Mouse (Mus musculus) limb, embryonic 15.5 days (tissue): Measurements from ENCODE around the gene Kcnj2. TPM values are rescaled to one million over a fixed set of nuclear protein-coding genes. Genes with fewer than 3 reads are reported as not detected.

ENCODE experiments used
- ATAC-seq: fragments of 200-750 bp; cut with Nextera tagmentation; 2 replicates; pipeline ENCODE4 v1.8.0; 2017; ENCODE audit warnings: low read depth, moderate TSS enrichment; ENCODE audit not compliant: insufficient number of reproducible peaks, low FRiP score, low TSS enrichment
- H3K27ac ChIP-seq: fragments of 300-500 bp; sonication (generic); 2 replicates; pipeline ENCODE4 v1.5.1; 2015; ENCODE audit warnings: moderate library complexity, mild to moderate bottlenecking, inconsistent platforms
- H3K27me3 ChIP-seq: fragments of 300-500 bp; sonication (generic); 2 replicates; pipeline ENCODE4 v1.6.1; 2015; ENCODE audit warnings: inconsistent platforms
- H3K36me3 ChIP-seq: fragments of 300-500 bp; sonication (generic); 2 replicates; pipeline ENCODE4 v1.6.1; 2015; ENCODE audit warnings: inconsistent platforms
- H3K4me1 ChIP-seq: fragments of 300-500 bp; sonication (generic); 2 replicates; pipeline ENCODE4 v1.6.1; 2015; ENCODE audit warnings: inconsistent platforms
- H3K4me2 ChIP-seq: fragments of 300-500 bp; sonication (generic); 2 replicates; pipeline ENCODE4 v1.6.1; 2015; ENCODE audit warnings: mild to moderate bottlenecking, inconsistent platforms
- H3K4me3 ChIP-seq: fragments of 300-500 bp; sonication (generic); 2 replicates; pipeline ENCODE4 v1.5.1; 2015; ENCODE audit warnings: mild to moderate bottlenecking, inconsistent platforms
- H3K9ac ChIP-seq: fragments of 300-500 bp; sonication (generic); 2 replicates; pipeline ENCODE4 v1.6.1; 2015; ENCODE audit warnings: inconsistent platforms
- H3K9me3 ChIP-seq: fragments of 300-500 bp; sonication (generic); 2 replicates; pipeline ENCODE4 v1.6.1; 2016; ENCODE audit warnings: inconsistent platforms
- WGBS: fragments of 180-500 bp; shearing (Covaris S2); methylation state at CpG from one replicate; pipeline ENCODE4 v1.1.7; 2015; 5-methylcytosine and 5-hydroxymethylcytosine counted together
- polyA plus RNA-seq: library from polyadenylated mRNA; unstranded; fragments of >200 nt; fragmentation: Nextera tagmentation; extraction: Ambion mirVana; gene quantifications from 2 replicates; pipeline ENCODE4 v1.2.1, GENCODE M21; 2015

Kcnj2 gene
- polyA plus RNA-seq, 1 experiment from 2014 or later = 2.0 TPM

GRCm38 (mm10) chr11:111096612-111097011, 30.6 kb downstream of the Kcnj2 start:
- Histone ChIP-seq H3K36me3 (no peaks in the 10 kb centered on the region), H3K27ac (no peak overlapping the region), H3K4me1 (no peaks in the 10 kb centered on the region), H3K27me3 (no peaks in the 10 kb centered on the region), H3K4me2 (no peak overlapping the region), H3K4me3 (no peak overlapping the region), H3K9me3 (no peaks in the 10 kb centered on the region), H3K9ac (no peak overlapping the region)
- 89% methylated on average over 5 of the region's 5 CpGs for WGBS
- ATAC-seq = no peak

DNA sequence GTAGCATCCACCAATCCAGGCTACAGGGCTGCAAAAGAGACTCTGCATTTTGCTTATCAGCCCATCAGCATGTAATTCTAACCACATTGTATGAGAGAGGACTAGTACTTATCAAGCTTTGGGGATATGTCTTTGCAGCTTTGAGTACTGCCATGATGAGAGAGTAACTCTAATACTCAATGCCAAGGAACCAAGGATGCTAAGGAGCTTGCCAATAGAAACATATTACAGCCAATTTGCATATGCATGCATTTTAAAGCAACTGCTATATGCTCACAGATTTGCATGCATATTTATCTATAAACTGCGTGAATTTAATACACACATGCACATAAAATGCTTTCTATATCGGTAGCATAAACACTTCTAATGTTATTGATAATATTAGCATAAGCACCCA, 34.2 kb downstream of the Kcnj2 start:
- Histone ChIP-seq H3K4me1 (no peaks in the 10 kb centered on the region), H3K27me3 (no peaks in the 10 kb centered on the region), H3K36me3 (no peaks in the 10 kb centered on the region), H3K27ac (no peak overlapping the region), H3K9ac (no peak overlapping the region), H3K9me3 (no peaks in the 10 kb centered on the region), H3K4me2 (no peak overlapping the region), H3K4me3 (no peak overlapping the region)
- ATAC-seq = no peak
- 89% methylated on average over 2 of the region's 2 CpGs for WGBS

DNA sequence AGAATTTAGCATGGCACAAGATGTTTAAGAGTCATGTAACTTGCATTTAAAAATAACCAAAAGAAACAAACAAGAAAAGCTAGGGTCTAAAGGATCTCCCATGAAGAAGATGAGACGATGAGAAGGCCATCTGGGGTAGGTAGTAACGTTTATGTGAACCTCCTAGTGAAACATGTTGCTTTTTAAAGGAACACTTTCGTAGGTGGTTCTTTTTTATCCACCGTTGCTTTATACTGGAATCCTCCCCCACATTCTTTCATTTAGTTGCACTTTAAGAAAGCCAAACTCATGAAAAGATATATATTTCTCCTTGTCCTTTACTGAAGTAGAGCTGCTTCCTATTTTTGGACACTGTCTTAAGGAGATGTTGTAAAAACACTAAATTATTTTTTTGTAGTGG, 34.7 kb downstream of the Kcnj2 start:
- Histone ChIP-seq H3K9ac (no peak overlapping the region), H3K27me3 (no peaks in the 10 kb centered on the region), H3K4me2 (no peak overlapping the region), H3K9me3 (no peaks in the 10 kb centered on the region), H3K4me3 (no peak overlapping the region), H3K4me1 (no peaks in the 10 kb centered on the region), H3K27ac (no peak overlapping the region), H3K36me3 (no peaks in the 10 kb centered on the region)
- ATAC-seq = no peak
- 76% methylated on average over 4 of the region's 4 CpGs for WGBS

GRCm38 (mm10) chr11:111101620-111102176, 35.7 kb downstream of the Kcnj2 start:
- Histone ChIP-seq H3K36me3 (no peaks in the 10 kb centered on the region), H3K4me2 (no peak overlapping the region), H3K9me3 (no peaks in the 10 kb centered on the region), H3K4me3 (no peak overlapping the region), H3K4me1 (no peaks in the 10 kb centered on the region), H3K27me3 (no peaks in the 10 kb centered on the region), H3K9ac (no peak overlapping the region), H3K27ac (no peak overlapping the region)
- no peak for ATAC-seq
- 79% methylated on average over 9 of the region's 9 CpGs for WGBS

DNA sequence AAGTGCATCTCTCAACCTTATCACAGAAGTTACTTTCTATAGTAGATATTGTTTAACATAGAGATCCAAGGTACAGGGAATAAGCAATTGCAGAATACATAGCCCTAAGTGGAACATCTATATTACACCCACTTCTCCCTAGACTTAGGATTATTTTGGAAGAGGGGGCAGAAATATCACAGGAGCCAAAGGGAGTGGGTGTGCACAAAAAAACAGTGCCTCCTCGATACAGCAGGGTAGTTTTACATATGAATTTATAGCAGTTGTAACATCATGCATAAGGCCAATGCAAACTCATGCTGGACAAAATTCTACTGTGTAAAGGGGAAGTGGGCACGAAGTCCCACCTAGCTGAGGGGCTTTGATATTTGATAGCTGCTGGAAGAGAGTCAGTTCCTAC, 38.5 kb downstream of the Kcnj2 start:
- H3K36me3 ChIP-seq = no peaks in the 10 kb centered on the region
- no peaks in the 10 kb centered on the region for H3K9me3 ChIP-seq
- H3K9ac ChIP-seq = no peak overlapping the region
- H3K27ac ChIP-seq = no peak overlapping the region
- no peak overlapping the region for H3K4me3 ChIP-seq
- H3K4me2 ChIP-seq = no peak overlapping the region
- no peak for ATAC-seq
- WGBS = 50% methylated on average over 2 of the region's 2 CpGs
- no peaks in the 10 kb centered on the region for H3K27me3 ChIP-seq
- H3K4me1 ChIP-seq = no peaks in the 10 kb centered on the region

DNA sequence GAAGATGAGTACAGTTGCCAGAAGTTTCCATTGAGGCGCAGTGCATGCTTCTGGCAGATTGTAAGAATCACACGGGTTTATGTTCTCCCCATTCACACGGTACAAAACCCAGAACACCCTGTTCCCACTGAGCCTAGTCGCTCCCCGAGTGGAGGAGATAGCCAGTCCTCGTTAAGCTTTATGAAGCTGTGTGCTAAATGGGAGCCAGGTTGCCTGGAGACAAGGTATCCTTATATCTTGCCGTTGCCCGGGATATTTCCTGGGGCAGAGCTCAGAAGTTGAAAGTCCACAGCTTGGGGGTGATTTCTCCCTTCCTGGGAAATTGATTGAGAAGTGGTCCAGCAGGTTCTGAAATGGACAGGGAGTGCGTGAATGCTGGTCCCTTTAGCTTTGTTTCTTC, 42.2 kb downstream of the Kcnj2 start:
- Histone ChIP-seq H3K27me3 (no peaks in the 10 kb centered on the region), H3K9ac (no peak overlapping the region), H3K9me3 (no peaks in the 10 kb centered on the region), H3K4me1 (no peaks in the 10 kb centered on the region), H3K4me2 (no peak overlapping the region), H3K4me3 (no peak overlapping the region), H3K36me3 (no peaks in the 10 kb centered on the region), H3K27ac (no peak overlapping the region)
- no peak for ATAC-seq
- 38% methylated on average over 9 of the region's 9 CpGs for WGBS

DNA sequence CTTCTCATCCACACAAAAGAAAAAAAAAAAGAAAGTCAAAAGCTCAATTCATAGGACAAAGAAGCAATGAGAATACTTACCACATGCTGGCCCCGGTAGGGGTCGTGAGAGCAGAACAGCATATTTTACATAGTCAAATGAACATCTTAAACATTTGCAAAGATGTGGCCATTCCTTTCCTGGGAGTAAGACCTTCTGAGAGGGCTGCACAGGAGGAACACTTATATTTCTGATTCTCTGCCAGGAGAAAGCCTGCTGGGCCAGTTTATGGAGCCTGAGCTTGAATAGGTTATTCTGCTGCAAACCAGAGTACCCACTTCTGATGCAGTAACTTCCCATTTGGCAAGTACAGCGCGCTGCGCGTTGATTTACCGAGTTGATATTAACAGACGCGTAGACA, 55.5 kb downstream of the Kcnj2 start:
- H3K4me2 ChIP-seq = no peak overlapping the region
- no peak for ATAC-seq

GRCm38 (mm10) chr11:111123324-111123723, 57.4 kb downstream of the Kcnj2 start:
- WGBS = 58% methylated on average over 4 of the region's 4 CpGs

More for the DNA sequence above, 55.5 kb downstream of the Kcnj2 start:
- Histone ChIP-seq H3K36me3 (no peaks in the 10 kb centered on the region), H3K27ac (no peak overlapping the region), H3K4me1 (no peaks in the 10 kb centered on the region), H3K9ac (no peak overlapping the region), H3K4me3 (no peak overlapping the region), H3K27me3 (no peaks in the 10 kb centered on the region), H3K9me3 (no peaks in the 10 kb centered on the region)
- 64% methylated on average over 9 of the region's 9 CpGs for WGBS

DNA sequence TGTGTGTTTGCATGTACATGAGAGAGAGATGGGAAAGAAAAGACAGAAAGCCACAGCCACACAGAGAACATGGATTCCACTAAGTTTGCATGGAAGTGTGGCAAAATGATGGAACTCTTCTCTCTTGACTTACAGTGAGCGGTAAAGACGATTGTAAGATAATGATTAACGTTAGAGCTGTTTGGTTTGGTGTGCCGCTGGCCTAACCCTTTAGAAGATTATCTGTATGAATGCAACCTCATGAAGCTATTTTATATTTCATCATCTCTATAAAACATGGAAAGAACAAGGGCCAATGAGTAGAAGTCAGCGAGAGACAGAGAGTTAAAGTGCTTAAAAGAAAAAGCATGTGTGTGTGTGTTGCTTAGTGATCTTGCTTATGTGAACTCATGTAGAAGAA, 60.0 kb downstream of the Kcnj2 start:
- H3K4me2 ChIP-seq = no peak overlapping the region
- no peak overlapping the region for H3K9ac ChIP-seq
- no peaks in the 10 kb centered on the region for H3K36me3 ChIP-seq
- H3K4me1 ChIP-seq = no peaks in the 10 kb centered on the region
- no peaks in the 10 kb centered on the region for H3K9me3 ChIP-seq
- H3K27ac ChIP-seq = no peak overlapping the region
- no peak for ATAC-seq
- no peaks in the 10 kb centered on the region for H3K27me3 ChIP-seq
- WGBS = 87% methylated on average over 5 of the region's 5 CpGs
- H3K4me3 ChIP-seq = no peak overlapping the region

More at GRCm38 (mm10) chr11:111123324-111123723, 57.4 kb downstream of the Kcnj2 start:
- H3K36me3 ChIP-seq = no peaks in the 10 kb centered on the region
- ATAC-seq = no peak
- no peaks in the 10 kb centered on the region for H3K27me3 ChIP-seq
- H3K9ac ChIP-seq = no peak overlapping the region
- H3K4me2 ChIP-seq = no peak overlapping the region
- no peaks in the 10 kb centered on the region for H3K9me3 ChIP-seq
- no peaks in the 10 kb centered on the region for H3K4me1 ChIP-seq
- H3K27ac ChIP-seq = no peak overlapping the region
- no peak overlapping the region for H3K4me3 ChIP-seq

Other genes with a start within 250 kb of the Kcnj2 start
- not detected in 2 replicates for gene Kcnj16, start 98.1 kb upstream of the Kcnj2 start, polyA plus RNA-seq